Mouse (Mus musculus): ENCODE measurements around the gene Dnajc12. TPM values are rescaled to one million over a fixed set of nuclear protein-coding genes. Genes with fewer than 3 reads are reported as not detected.
A peak's percentile ranks its signal among the peaks of the same experiment; 100 is the strongest.
"Not testable (repeated sequence)": the region's sequence is repeated elsewhere in the genome, so short reads cannot be mapped to it uniquely, and the experiment has no call there.

Dnajc12 gene
- total RNA-seq, 2 experiments from 2014 or later, result 5.5 to 8.7 TPM

GRCm38 (mm10) chr10:63432099-63432498 lies 49.9 kb downstream of the Dnajc12 start:
- no peak for DNase-seq

- no peak for DNase-seq
These were observed 50.6 kb downstream of the Dnajc12 start for GRCm38 (mm10) chr10:63432887-63433286.

GRCm38 (mm10) chr10:63438736-63439262 lies 56.6 kb downstream of the Dnajc12 start:
- no peak for DNase-seq

- no peak for DNase-seq
These were observed 57.5 kb downstream of the Dnajc12 start for GRCm38 (mm10) chr10:63439694-63440228.

GRCm38 (mm10) chr10:63444602-63445387 lies 62.6 kb downstream of the Dnajc12 start:
- not testable (repeated sequence) for DNase-seq

- DNase-seq, result no peak
These were observed 71.7 kb downstream of the Dnajc12 start for GRCm38 (mm10) chr10:63453926-63454325.

GRCm38 (mm10) chr10:63455110-63455878 lies 73.1 kb downstream of the Dnajc12 start:
- DNase-seq, result peak; percentile 26

- peak; percentile 47 for DNase-seq
These were observed 75.3 kb downstream of the Dnajc12 start for GRCm38 (mm10) chr10:63457292-63458128.

Other genes starting within 250 kb of the Dnajc12 start
- gene Mypn, start 178.5 kb upstream of the Dnajc12 start, total RNA-seq (2021), result 10 to 100 TPM; 69.3 to 75.7 TPM
- gene Herc4, start 138.6 kb upstream of the Dnajc12 start, total RNA-seq (2021), result 10 to 100 TPM; 45.2 to 45.8 TPM
- 10 to 100 TPM; 13.2 to 14.3 TPM for gene Sirt1, start 739 bp upstream of the Dnajc12 start, total RNA-seq (2021)
- not detected for gene Gm7075, start 39.3 kb downstream of the Dnajc12 start, total RNA-seq (2021)
- gene Ctnna3, start 47.7 kb downstream of the Dnajc12 start, total RNA-seq (2021), result 10 to 100 TPM; 81.4 to 88.7 TPM

Measured in heart, postnatal 4 days (tissue).